Mouse (Mus musculus) frontal cortex, adult (tissue): ENCODE data around the gene Olfr1232.

ENCODE experiments used
- ATAC-seq: cut with Nextera tagmentation; 2 replicates; pipeline ENCODE4 v1.9.2; 2017; ENCODE audit warnings: mild to moderate bottlenecking, moderate library complexity, mixed read lengths; ENCODE audit not compliant: low TSS enrichment

Gene Olfr1232

GRCm38 (mm10) chr2:89329575-89329974 lies at the start of gene Olfr1232:
Gene Olfr1232 (minus strand): TSS chr2:89329675.
- no peak for ATAC-seq

GRCm38 (mm10) chr2:89364765-89365164 lies 35.3 kb upstream of the Olfr1232 start, which contains the start of gene Olfr1234:
Gene Olfr1234 (minus strand): TSS chr2:89364865.
- no peak for ATAC-seq

- ATAC-seq = no peak
Observed at GRCm38 (mm10) chr2:89342298-89342697, 12.8 kb upstream of the Olfr1232 start, which contains the start of gene Olfr1233. Gene Olfr1233 (minus strand): TSS chr2:89342398.

DNA sequence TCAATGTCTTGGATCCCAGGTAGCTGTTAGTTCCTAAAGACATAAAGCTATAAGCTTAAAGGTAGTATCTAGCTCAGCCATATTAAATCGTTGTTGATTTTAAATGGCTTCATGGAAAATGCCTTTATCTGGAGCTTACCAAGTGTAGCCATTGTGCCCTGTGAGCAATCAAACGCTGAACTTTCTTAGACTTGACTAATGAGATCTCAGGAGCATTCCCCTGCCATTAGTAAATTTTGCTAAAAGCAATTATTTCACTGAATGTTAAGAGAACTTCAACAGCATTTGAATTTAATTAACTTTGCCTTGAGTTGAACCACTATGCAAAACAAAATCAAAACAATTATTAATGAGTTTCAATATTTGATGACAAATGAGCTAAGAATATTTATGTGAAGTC lies 22.5 kb downstream of the Olfr1232 start, which contains the start of gene Olfr1231:
TSS of gene Olfr1231 (minus strand) at position 101 of the 400 bp plus-strand sequence.
- no peak for ATAC-seq

DNA sequence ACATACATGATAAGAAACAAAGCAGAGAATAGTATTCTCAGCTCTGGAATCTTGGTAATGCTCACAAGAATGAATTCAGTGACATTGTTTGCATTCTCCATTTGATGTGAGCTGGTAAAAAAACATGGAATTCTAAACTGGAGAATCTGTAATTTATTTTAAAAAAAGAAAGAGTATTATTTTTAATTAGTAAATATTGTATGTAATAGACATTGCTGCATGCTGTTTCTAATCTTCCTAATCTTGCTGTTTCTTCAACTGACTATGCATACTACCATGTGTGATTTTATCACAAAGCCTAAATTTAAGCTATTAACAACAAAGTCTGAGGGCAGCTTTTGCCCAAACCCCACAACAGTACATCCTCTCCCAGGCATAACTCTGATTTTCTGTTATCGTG lies 32.3 kb downstream of the Olfr1232 start, which contains the start of gene Olfr1230:
TSS of gene Olfr1230 (minus strand) at position 101 of the 400 bp plus-strand sequence.
- ATAC-seq = no peak

GRCm38 (mm10) chr2:89287914-89288313 lies 41.6 kb downstream of the Olfr1232 start, which contains the start of gene Olfr1229:
Gene Olfr1229 (minus strand): TSS chr2:89288014.
- ATAC-seq = no peak
